Mouse (Mus musculus): ENCODE measurements around the gene Cops4. TPM values are rescaled to one million over a fixed set of nuclear protein-coding genes. Genes with fewer than 3 reads are reported as not detected.

Cops4 gene
- total RNA-seq, 2 experiments from 2014 or later: 85.7 to 85.8 TPM

GRCm38 (mm10) chr5:100535826-100536225, 17.7 kb downstream of the Cops4 start:
- intact Hi-C loops (cut with DNase I): loop anchor here (5.0 kb wide), 1 partner anchor 164 kb away; no protein-coding TSS in a partner anchor

GRCm38 (mm10) chr5:100536638-100537037, 18.5 kb downstream of the Cops4 start:
- peak in 1 of 2 experiments; percentile 21 for DNase-seq

More at GRCm38 (mm10) chr5:100535826-100536225, 17.7 kb downstream of the Cops4 start:
- no peak for DNase-seq

GRCm38 (mm10) chr5:100546294-100547080, 28.4 kb downstream of the Cops4 start:
- no peak for DNase-seq
- intact Hi-C loops (cut with DNase I): loop anchor here (5.0 to 10.0 kb wide), 3 partner anchors 116 to 368 kb away; no protein-coding TSS in a partner anchor

More at GRCm38 (mm10) chr5:100536638-100537037, 18.5 kb downstream of the Cops4 start:
- intact Hi-C loops (cut with DNase I): loop anchor here (5.0 kb wide), 1 partner anchor 164 kb away; no protein-coding TSS in a partner anchor

GRCm38 (mm10) chr5:100548236-100548635, 30.1 kb downstream of the Cops4 start:
- no peak for DNase-seq
- intact Hi-C loops (cut with DNase I): loop anchor here (5.0 to 10.0 kb wide), 3 partner anchors 114 to 367 kb away; no protein-coding TSS in a partner anchor

GRCm38 (mm10) chr5:100549311-100549710, 31.2 kb downstream of the Cops4 start:
- intact Hi-C loops (cut with DNase I): loop anchor here (5.0 to 10.0 kb wide), 3 partner anchors 113 to 365 kb away; no protein-coding TSS in a partner anchor
- no peak for DNase-seq

DNA sequence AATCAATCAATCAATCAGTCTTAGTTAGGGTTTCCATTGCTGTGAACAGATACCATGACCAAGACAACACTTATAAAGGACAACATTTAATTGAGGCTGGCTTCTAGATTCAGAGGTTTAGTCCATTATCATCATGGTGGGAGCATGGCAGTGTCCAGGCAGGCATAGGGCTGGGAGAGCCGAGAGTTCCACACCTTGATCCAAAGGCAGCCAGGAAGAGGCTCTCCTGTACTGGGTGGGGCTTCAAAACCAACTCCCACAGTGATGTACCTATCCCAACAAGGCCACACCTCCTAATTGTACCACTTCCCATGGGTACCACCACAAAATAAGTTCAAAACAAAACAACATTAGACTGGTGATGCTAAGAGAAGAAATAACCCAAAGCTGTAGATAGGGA, 32.0 kb downstream of the Cops4 start:
- DNase-seq: no peak
- intact Hi-C loops (cut with DNase I): no loop called here

GRCm38 (mm10) chr5:100551952-100552351, 33.8 kb downstream of the Cops4 start:
- no peak for DNase-seq
- intact Hi-C loops (cut with DNase I): no loop called here

DNA sequence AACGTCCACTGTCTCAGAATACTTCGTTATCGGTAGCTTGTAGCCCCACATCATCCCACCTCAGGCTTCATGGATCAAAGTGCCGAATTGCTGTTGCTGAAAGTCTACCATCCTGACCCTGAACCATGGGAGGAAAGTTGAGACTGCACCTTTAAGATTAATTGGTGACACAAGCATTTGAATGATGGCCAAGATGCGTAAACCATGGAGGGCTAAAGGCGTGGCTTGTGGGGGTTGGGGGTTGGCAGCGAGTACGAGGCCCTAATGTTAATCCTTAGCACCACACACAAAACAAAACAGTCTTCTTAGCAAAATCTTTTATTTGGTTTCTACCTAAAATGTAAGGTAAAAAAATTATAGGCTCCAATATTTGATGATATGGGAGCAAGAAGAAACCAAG, 35.3 kb downstream of the Cops4 start:
- no peak for DNase-seq
- intact Hi-C loops (cut with DNase I): no loop called here

GRCm38 (mm10) chr5:100557019-100557418, 38.9 kb downstream of the Cops4 start:
- no peak for DNase-seq
- intact Hi-C loops (cut with DNase I): no loop called here

DNA sequence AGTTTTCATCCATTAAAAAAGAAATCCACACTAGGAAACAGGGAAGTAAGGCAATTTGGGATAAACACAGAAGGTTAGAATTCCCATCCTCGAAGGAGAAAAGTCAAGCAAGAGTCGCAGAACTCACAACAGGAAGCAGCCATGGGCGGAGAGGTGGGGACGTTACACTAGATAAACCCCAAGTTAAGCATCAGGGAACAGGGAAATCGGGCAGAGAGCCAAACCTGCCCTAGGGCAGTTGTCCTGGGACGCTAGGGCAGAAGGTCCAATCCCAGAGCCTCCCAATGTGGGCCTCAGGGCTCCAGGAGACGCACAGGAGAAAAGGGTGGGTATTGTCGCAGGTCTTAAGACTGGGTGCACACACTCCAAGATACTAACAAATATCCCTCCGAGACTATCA, 39.4 kb downstream of the Cops4 start:
- no peak for DNase-seq
- intact Hi-C loops (cut with DNase I): no loop called here

GRCm38 (mm10) chr5:100558783-100559182, 40.7 kb downstream of the Cops4 start:
- no peak for DNase-seq
- intact Hi-C loops (cut with DNase I): no loop called here

DNA sequence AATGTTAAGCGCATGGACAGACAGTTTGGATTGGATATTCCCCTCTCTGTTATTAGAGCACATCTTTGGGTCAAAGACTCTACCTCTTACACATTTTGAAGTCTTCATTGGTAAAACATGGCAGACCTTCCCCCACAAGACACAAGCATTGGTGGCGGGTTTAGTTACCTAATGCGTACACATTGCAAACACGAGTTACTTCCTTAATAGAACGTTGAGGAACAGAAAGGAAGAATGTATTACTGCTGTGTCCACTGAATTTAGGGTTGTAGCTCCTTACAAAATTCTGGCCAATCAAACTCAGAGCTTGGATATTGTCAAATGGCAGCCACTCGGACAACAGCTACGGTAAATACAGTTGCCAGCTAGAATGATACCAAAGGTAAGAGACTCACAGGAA, 41.2 kb downstream of the Cops4 start:
- intact Hi-C loops (cut with DNase I): no loop called here
- DNase-seq: no peak

DNA sequence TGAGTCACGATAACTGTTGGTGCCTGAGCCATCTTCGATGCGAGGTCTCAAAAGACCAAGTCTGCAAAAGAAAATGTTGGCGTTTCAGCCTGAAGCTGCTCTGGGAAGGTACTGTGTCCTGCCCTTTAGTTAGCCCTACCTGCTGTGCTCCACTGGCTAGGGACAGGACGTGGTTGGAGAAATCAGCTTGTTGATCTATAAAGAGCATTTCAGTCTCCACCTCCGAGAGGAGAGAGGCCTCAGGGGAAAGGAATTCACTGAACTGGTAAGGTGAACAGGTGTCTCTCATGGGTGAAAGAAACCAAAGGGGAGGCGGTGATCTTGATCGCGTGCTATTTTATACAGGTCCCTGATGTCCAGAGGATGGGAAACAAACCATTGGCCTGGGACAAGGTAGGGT, 44.6 kb downstream of the Cops4 start:
- intact Hi-C loops (cut with DNase I): loop anchor here (5.0 kb wide), 1 partner anchor 100 kb away; no protein-coding TSS in a partner anchor
- no peak for DNase-seq

DNA sequence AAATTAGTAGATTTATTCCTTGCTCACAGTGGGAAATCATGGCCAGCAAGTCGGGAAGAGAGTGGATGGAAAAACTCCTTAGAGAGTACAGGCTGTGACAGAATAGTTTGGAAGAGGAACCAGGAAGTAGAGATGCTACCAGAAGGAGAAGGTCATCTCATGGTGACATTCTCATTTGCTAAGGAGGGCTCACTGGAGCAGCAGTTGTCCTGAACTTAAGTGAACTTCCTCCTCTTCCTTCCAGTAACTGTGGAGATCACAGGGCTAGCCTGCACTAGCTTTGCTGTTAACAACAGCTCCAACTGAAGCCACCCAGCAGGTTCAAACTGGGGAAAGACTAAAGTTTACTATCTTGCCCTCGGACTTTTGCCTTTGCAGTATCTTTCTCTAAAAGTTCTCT, 48.7 kb downstream of the Cops4 start:
- intact Hi-C loops (cut with DNase I): no loop called here
- no peak for DNase-seq

DNA sequence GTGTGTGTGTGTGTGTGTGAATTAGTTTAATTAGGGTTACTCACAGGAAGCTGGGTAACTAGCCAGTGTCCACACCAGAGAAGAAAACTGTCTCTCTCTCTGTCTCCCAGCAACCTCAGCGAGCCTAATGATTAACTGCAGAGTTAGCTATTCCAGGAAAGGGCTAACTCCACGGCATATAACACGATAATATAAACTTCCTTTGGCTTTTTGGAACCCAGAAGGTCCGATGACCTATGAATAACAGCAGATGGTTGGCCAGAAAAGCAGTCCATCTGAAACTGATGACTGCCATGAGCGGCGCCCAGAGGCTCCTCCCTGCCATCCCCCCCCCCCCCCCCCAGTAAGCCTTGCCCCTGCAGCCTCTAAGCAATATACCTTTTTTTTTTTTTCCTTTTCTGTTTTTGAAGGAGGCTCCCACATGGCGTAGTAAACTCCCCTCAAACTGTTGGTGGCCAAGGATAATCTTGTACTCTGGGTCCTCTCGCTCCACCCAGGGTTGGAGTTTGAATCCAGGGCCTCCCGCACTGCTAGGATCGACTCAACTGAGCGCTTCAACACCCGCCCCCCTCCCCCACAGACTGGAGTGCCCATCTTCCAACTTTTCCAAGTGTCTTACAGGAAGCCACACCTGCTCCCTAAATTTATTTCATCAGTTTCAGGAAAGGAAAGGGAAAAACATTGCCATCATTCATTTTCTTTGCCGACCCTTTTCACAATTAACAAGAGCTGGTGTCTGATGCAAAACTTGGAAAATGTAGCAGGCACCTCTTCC, 49.3 kb downstream of the Cops4 start:
- no peak for DNase-seq
- intact Hi-C loops (cut with DNase I): no loop called here

DNA sequence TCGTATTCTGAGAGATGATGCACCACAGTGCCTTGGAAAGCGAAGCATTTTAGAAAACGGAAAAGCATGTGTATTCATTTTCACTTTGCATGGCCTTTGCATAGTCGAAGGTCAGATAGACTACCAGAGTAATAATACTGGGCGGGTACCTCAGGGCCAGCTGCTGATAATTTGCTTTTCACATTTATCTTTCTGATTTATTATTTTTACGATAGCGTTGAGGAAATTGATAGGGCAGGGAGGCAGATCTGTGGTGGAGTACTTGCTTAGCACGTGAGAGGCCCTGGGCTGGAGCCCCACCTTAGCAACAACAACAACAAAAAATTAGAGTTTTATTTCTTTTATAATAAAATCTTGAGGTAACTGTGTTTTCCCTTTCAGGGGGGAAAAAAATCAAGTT, 50.1 kb downstream of the Cops4 start:
- intact Hi-C loops (cut with DNase I): no loop called here
- DNase-seq: no peak

- no peak for DNase-seq
- intact Hi-C loops (cut with DNase I): no loop called here
Observed at GRCm38 (mm10) chr5:100568802-100569201, 50.7 kb downstream of the Cops4 start.

DNA sequence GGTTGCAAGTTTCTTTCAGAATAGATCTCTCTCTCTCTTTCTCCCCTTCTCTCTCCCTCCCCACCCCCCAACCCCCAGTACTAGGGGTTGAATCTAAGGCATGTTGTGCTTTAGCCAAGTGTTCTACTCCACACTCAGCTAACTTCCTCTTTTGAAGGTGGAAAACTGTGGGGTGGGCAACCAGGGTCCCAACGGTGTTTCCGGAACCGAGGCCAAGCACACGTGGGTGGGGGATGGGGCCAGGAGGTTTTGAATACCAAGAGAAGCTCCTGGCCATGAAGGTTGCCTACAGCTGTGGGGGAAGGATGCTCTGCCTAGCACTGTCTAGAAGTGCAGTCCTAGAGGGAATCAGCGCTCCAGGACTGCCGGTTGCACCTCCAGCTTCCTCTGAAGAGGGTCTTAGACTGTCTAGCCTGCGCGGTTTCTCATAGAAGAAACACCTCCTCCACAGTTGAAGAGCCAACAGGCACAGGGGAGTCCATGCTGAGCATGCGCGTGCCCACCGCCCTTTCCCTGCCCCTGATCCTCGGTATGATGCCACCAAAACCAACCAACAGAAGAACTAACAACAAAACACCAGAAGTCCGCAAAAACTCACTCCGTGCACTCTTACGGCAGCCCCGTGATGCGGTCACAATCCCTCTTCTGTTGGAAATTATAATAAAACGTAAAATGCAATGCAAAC, 51.3 kb downstream of the Cops4 start:
- DNase-seq: no peak
- intact Hi-C loops (cut with DNase I): no loop called here

- intact Hi-C loops (cut with DNase I): no loop called here
- DNase-seq: no peak
Observed at GRCm38 (mm10) chr5:100569997-100570595, 52.0 kb downstream of the Cops4 start.

DNA sequence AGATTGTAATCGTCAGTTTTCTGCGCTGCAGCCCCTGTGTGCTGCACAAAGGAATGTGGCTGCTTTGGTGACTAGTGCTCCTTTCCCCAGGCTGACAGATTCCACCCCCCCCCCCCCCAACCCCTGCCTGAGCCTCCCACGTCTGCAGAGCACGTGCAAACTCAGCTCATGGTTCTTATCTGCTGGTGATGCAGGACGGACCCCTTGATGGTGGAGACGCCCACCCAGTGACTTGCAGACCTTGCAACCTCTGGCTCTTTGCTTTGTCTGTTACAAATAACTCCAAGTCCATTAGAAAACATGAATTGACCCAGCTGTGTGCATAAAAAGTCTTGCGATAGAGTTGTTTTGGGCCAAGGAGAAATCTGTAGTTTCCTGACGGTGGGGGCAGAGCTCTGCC, 52.6 kb downstream of the Cops4 start:
- no peak for DNase-seq
- intact Hi-C loops (cut with DNase I): no loop called here

Data from heart, postnatal 36 days (tissue).